Mouse (Mus musculus): ENCODE data around the gene L3mbtl1. TPM values are rescaled to one million over a fixed set of nuclear protein-coding genes. Genes with fewer than 3 reads are reported as not detected.

L3mbtl1 gene
- polyA plus RNA-seq, 1 experiment: not detected

DNA sequence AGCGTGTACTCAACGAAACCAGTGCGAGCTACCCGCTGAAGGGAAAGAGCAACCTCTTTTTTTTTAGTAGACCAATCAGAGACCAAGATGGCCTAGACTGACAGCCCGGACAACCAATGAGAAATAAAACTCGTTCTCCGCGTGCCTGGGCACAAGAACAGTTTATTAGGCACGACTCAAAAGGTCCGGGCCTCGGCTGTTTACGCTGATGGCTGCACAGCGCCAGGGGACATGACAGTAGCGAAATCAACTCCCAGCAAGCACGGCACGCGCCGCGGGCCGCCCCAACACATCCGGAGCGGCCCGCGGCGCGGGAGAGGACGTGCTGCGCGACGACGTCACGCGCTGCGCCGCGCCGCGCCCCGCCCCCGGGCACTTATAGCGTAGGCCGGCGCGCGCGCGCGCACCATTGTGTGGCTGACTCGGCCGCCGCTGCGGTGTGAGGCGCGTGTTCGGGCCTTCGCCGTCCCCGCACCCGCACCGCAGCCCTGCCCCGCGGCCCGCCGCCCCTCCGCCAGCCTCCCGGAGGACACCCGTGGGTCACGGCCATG lies 12.1 kb upstream of the L3mbtl1 start, which contains the start of gene Srsf6:
Gene Srsf6 (plus strand): TSS at position 406 of the 551 bp plus-strand sequence.
- peak within 1 kb of the TSS; percentile 89 for H3ac ChIP-seq (ENCODE audit: control insufficient read depth, insufficient read length)
- H3K79me2 ChIP-seq (ENCODE audit: control insufficient read depth, insufficient read depth): peaks cover 24% of the 10 kb centered on the region
- peak within 1 kb of the TSS; percentile 75 for H3K4me3 ChIP-seq
- no peaks in the 10 kb centered on the region for H3K27me3 ChIP-seq (ENCODE audit: control insufficient read depth, insufficient read depth, insufficient read length)
- H3K36me3 ChIP-seq (ENCODE audit: control insufficient read depth, insufficient read depth): peaks cover 37% of the 10 kb centered on the region
- H3K4me2 ChIP-seq (ENCODE audit: low read depth): peak within 1 kb of the TSS; percentile 100
- TF ChIP-seq E2F4 (IDR thresholded peaks at IDR 0.05; ENCODE audit: insufficient read depth) (peak; percentile 74), TCF12 (IDR thresholded peaks at IDR 0.05; ENCODE audit: insufficient read depth, poor library complexity, severe bottlenecking) (no peak), USF1 (IDR thresholded peaks at IDR 0.05; ENCODE audit: low read depth) (no peak), MYOG (IDR thresholded peaks at IDR 0.05; ENCODE audit: control insufficient read depth in 1 of 3, insufficient read depth in 1 of 3, insufficient read length in 2 of 3, low read depth in 2 of 3) (peak in 1 of 3 experiments; percentile 21), MYOD1 (IDR thresholded peaks at IDR 0.05; ENCODE audit: control insufficient read depth in 1 of 3, insufficient read length in 2 of 3, low read depth in 2 of 3) (peak in 1 of 3 experiments; percentile 21), TCF3 (IDR thresholded peaks at IDR 0.05; ENCODE audit: insufficient read length, low read depth) (peak; percentile 1), POLR2A (IDR thresholded peaks at IDR 0.05; ENCODE audit: insufficient read length, low read depth) (peak; percentile 100), REST (IDR thresholded peaks at IDR 0.05; ENCODE audit: insufficient read depth, insufficient read length) (peak; percentile 45), POLR2AphosphoS2 (IDR thresholded peaks at IDR 0.05; ENCODE audit: insufficient read length, low read depth) (peak; percentile 98), MAX (IDR thresholded peaks at IDR 0.05; ENCODE audit: low read depth) (no peak), SRF (IDR thresholded peaks at IDR 0.05; ENCODE audit: control insufficient read depth, insufficient read length, low read depth) (no peak)

- Histone ChIP-seq H3K4me3 (peak overlapping the region; percentile 75), H3K79me2 (ENCODE audit: control insufficient read depth, insufficient read depth) (peaks cover 24% of the 10 kb centered on the region), H3K36me3 (ENCODE audit: control insufficient read depth, insufficient read depth) (peaks cover 44% of the 10 kb centered on the region), H3ac (ENCODE audit: control insufficient read depth, insufficient read length) (peak overlapping the region; percentile 89), H3K27me3 (ENCODE audit: control insufficient read depth, insufficient read depth, insufficient read length) (no peaks in the 10 kb centered on the region), H3K4me2 (ENCODE audit: low read depth) (peak overlapping the region; percentile 96)
- TF ChIP-seq POLR2AphosphoS2 (IDR thresholded peaks at IDR 0.05; ENCODE audit: insufficient read length, low read depth): peak; percentile 22
- no peak for TF ChIP-seq USF1 (IDR thresholded peaks at IDR 0.05; ENCODE audit: low read depth)
- TF ChIP-seq CEBPB (IDR thresholded peaks at IDR 0.05; ENCODE audit: insufficient read depth, poor library complexity, severe bottlenecking): no peak
- no peak for TF ChIP-seq E2F4 (IDR thresholded peaks at IDR 0.05; ENCODE audit: insufficient read depth)
- TF ChIP-seq SRF (IDR thresholded peaks at IDR 0.05; ENCODE audit: control insufficient read depth, insufficient read length, low read depth): no peak
- TF ChIP-seq MAX (IDR thresholded peaks at IDR 0.05; ENCODE audit: low read depth): no peak
- TF ChIP-seq POLR2A (IDR thresholded peaks at IDR 0.05; ENCODE audit: insufficient read length, low read depth): peak; percentile 43
- peak in 1 of 3 experiments; percentile 0 for TF ChIP-seq MYOG (IDR thresholded peaks at IDR 0.05; ENCODE audit: control insufficient read depth in 1 of 3, insufficient read depth in 1 of 3, insufficient read length in 2 of 3, low read depth in 2 of 3)
- no peak for TF ChIP-seq MYOD1 (IDR thresholded peaks at IDR 0.05; ENCODE audit: control insufficient read depth in 1 of 3, insufficient read length in 2 of 3, low read depth in 2 of 3)
Observed at GRCm38 (mm10) chr2:162931674-162932650, 11.3 kb upstream of the L3mbtl1 start.

- no peak for TF ChIP-seq TCF3 (IDR thresholded peaks at IDR 0.05; ENCODE audit: insufficient read length, low read depth)
- peak; percentile 35 for TF ChIP-seq POLR2AphosphoS2 (IDR thresholded peaks at IDR 0.05; ENCODE audit: insufficient read length, low read depth)
- TF ChIP-seq POLR2A (IDR thresholded peaks at IDR 0.05; ENCODE audit: insufficient read length, low read depth): no peak
- Histone ChIP-seq H3K4me2 (ENCODE audit: low read depth) (peak overlapping the region; percentile 96), H3K27me3 (ENCODE audit: control insufficient read depth, insufficient read depth, insufficient read length) (no peaks in the 10 kb centered on the region), H3K4me3 (peak overlapping the region; percentile 75), H3K36me3 (ENCODE audit: control insufficient read depth, insufficient read depth) (peaks cover 50% of the 10 kb centered on the region), H3K79me2 (ENCODE audit: control insufficient read depth, insufficient read depth) (peaks cover 24% of the 10 kb centered on the region), H3ac (ENCODE audit: control insufficient read depth, insufficient read length) (peak overlapping the region; percentile 89)
Observed at GRCm38 (mm10) chr2:162932706-162933105, 10.6 kb upstream of the L3mbtl1 start.

DNA sequence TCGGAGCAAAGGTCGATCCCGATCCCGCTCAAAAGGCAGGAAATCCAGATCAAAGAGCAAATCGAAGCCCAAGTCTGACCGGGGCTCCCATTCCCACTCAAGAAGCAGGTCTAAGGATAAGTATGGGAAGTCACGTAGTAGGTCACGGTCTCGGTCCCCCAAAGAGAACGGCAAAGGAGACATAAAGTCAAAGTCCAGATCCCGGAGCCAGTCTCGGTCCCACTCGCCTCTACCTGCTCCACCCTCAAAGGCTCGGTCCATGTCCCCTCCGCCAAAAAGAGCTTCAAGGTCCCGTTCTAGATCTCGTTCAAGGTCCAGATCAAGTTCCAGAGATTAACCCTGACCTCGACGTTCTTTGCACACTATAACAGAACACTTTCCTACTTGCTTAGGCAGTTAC lies 8.9 kb upstream of the L3mbtl1 start:
- Histone ChIP-seq H3K4me2 (ENCODE audit: low read depth) (no peak overlapping the region), H3K79me2 (ENCODE audit: control insufficient read depth, insufficient read depth) (peaks cover 24% of the 10 kb centered on the region), H3K27me3 (ENCODE audit: control insufficient read depth, insufficient read depth, insufficient read length) (no peaks in the 10 kb centered on the region), H3K4me3 (no peak overlapping the region), H3K36me3 (ENCODE audit: control insufficient read depth, insufficient read depth) (peaks cover 67% of the 10 kb centered on the region), H3ac (ENCODE audit: control insufficient read depth, insufficient read length) (no peak overlapping the region)
- TF ChIP-seq E2F4 (IDR thresholded peaks at IDR 0.05; ENCODE audit: insufficient read depth) (no peak), USF1 (IDR thresholded peaks at IDR 0.05; ENCODE audit: low read depth) (no peak), POLR2A (IDR thresholded peaks at IDR 0.05; ENCODE audit: insufficient read length, low read depth) (no peak), POLR2AphosphoS2 (IDR thresholded peaks at IDR 0.05; ENCODE audit: insufficient read length, low read depth) (no peak), TCF3 (IDR thresholded peaks at IDR 0.05; ENCODE audit: insufficient read length, low read depth) (no peak), MYOD1 (IDR thresholded peaks at IDR 0.05; ENCODE audit: control insufficient read depth in 1 of 3, insufficient read length in 2 of 3, low read depth in 2 of 3) (no peak), TCF12 (IDR thresholded peaks at IDR 0.05; ENCODE audit: insufficient read depth, poor library complexity, severe bottlenecking) (no peak), SRF (IDR thresholded peaks at IDR 0.05; ENCODE audit: control insufficient read depth, insufficient read length, low read depth) (no peak), MYOG (IDR thresholded peaks at IDR 0.05; ENCODE audit: control insufficient read depth in 1 of 3, insufficient read depth in 1 of 3, insufficient read length in 2 of 3, low read depth in 2 of 3) (no peak), MAX (IDR thresholded peaks at IDR 0.05; ENCODE audit: low read depth) (no peak)

All from myocyte (in vitro differentiated cells).